Mouse (Mus musculus): Measurements from ENCODE around the gene St14. TPM values are rescaled to one million over a fixed set of nuclear protein-coding genes. Genes with fewer than 3 reads are reported as not detected.
"Not testable (repeated sequence)": the region's sequence is repeated elsewhere in the genome, so short reads cannot be mapped to it uniquely, and the experiment has no call there.

St14 gene
- polyA plus RNA-seq, 1 experiment from 2014 or later: 0.99 TPM

- H3K9ac ChIP-seq (replicated peaks): no peak overlapping the region
- WGBS (ENCODE audit: insufficient replicate concordance): 83% methylated on average over 5 of the region's 5 CpGs
- no peak for TF ChIP-seq EP300 (IDR thresholded peaks at IDR 0.05; ENCODE audit: low read depth)
- TF ChIP-seq CTCF (IDR thresholded peaks at IDR 0.05; ENCODE audit: low read depth): no peak
- no peak overlapping the region for H3K4me2 ChIP-seq (ENCODE audit: low read depth, low read length)
- no peak overlapping the region for H3K27ac ChIP-seq (ENCODE audit: low read depth)
- H3K36me3 ChIP-seq (replicated peaks; ENCODE audit: insufficient read depth, low read length): peaks cover 23% of the 10 kb centered on the region
- H3K4me1 ChIP-seq (ENCODE audit: insufficient read depth): no peaks in the 10 kb centered on the region
- no peak overlapping the region for H3K4me3 ChIP-seq (ENCODE audit: low read depth, low read length)
- ATAC-seq: no peak
- no peak for DNase-seq
- no peaks in the 10 kb centered on the region for H3K9me3 ChIP-seq (ENCODE audit: low read length)
- no peaks in the 10 kb centered on the region for H3K27me3 ChIP-seq (ENCODE audit: insufficient read depth, low read length)
Observed at GRCm38 (mm10) chr9:31072256-31072655, 59.4 kb downstream of the St14 start.

GRCm38 (mm10) chr9:31070706-31071105, 60.9 kb downstream of the St14 start:
- Histone ChIP-seq H3K36me3 (replicated peaks; ENCODE audit: insufficient read depth, low read length) (peaks cover 34% of the 10 kb centered on the region), H3K9ac (replicated peaks) (no peak overlapping the region), H3K27me3 (ENCODE audit: insufficient read depth, low read length) (no peaks in the 10 kb centered on the region), H3K27ac (ENCODE audit: low read depth) (no peak overlapping the region), H3K4me2 (ENCODE audit: low read depth, low read length) (no peak overlapping the region), H3K9me3 (ENCODE audit: low read length) (no peaks in the 10 kb centered on the region), H3K4me1 (ENCODE audit: insufficient read depth) (no peaks in the 10 kb centered on the region), H3K4me3 (ENCODE audit: low read depth, low read length) (no peak overlapping the region)
- WGBS (ENCODE audit: insufficient replicate concordance): 90% methylated on average over 8 of the region's 8 CpGs
- DNase-seq (no peak), ATAC-seq (no peak)
- no peak for TF ChIP-seq CTCF (IDR thresholded peaks at IDR 0.05; ENCODE audit: low read depth)
- TF ChIP-seq EP300 (IDR thresholded peaks at IDR 0.05; ENCODE audit: low read depth): no peak

- ATAC-seq: no peak
Observed at GRCm38 (mm10) chr9:31058723-31059122, 72.9 kb downstream of the St14 start.

GRCm38 (mm10) chr9:31051509-31051908, 80.1 kb downstream of the St14 start:
- H3K27ac ChIP-seq (ENCODE audit: low read depth); H3K4me3 ChIP-seq (ENCODE audit: low read depth, low read length); H3K9me3 ChIP-seq (ENCODE audit: low read length); H3K4me1 ChIP-seq (ENCODE audit: insufficient read depth); H3K9ac ChIP-seq (replicated peaks); H3K27me3 ChIP-seq (ENCODE audit: insufficient read depth, low read length); DNase-seq; ATAC-seq; H3K4me2 ChIP-seq (ENCODE audit: low read depth, low read length): not testable (repeated sequence)
- peaks cover 13% of the 10 kb centered on the region; the same call in 1 of the 2 replicates for H3K36me3 ChIP-seq (replicated peaks; ENCODE audit: insufficient read depth, low read length)
- 85% methylated on average over 6 of the region's 6 CpGs for WGBS (ENCODE audit: insufficient replicate concordance)

More at GRCm38 (mm10) chr9:31058723-31059122, 72.9 kb downstream of the St14 start:
- H3K27ac ChIP-seq (ENCODE audit: low read depth): no peak overlapping the region
- peaks cover 35% of the 10 kb centered on the region for H3K36me3 ChIP-seq (replicated peaks; ENCODE audit: insufficient read depth, low read length)
- H3K4me3 ChIP-seq (ENCODE audit: low read depth, low read length): no peak overlapping the region
- H3K4me2 ChIP-seq (ENCODE audit: low read depth, low read length): no peak overlapping the region
- no peak for TF ChIP-seq EP300 (IDR thresholded peaks at IDR 0.05; ENCODE audit: low read depth)
- TF ChIP-seq CTCF (IDR thresholded peaks at IDR 0.05; ENCODE audit: low read depth): no peak
- H3K4me1 ChIP-seq (ENCODE audit: insufficient read depth): no peaks in the 10 kb centered on the region
- H3K9ac ChIP-seq (replicated peaks): no peak overlapping the region
- no peak for DNase-seq
- no peaks in the 10 kb centered on the region for H3K27me3 ChIP-seq (ENCODE audit: insufficient read depth, low read length)
- WGBS (ENCODE audit: insufficient replicate concordance): 83% methylated on average over 2 of the region's 2 CpGs
- no peaks in the 10 kb centered on the region for H3K9me3 ChIP-seq (ENCODE audit: low read length)

GRCm38 (mm10) chr9:31050208-31050607, 81.4 kb downstream of the St14 start:
- no peak for TF ChIP-seq EP300 (IDR thresholded peaks at IDR 0.05; ENCODE audit: low read depth)
- TF ChIP-seq CTCF (IDR thresholded peaks at IDR 0.05; ENCODE audit: low read depth): no peak
- ATAC-seq (no peak), DNase-seq (no peak)
- no peaks in the 10 kb centered on the region for H3K27me3 ChIP-seq (ENCODE audit: insufficient read depth, low read length)
- peaks cover 5% of the 10 kb centered on the region; the same call in 1 of the 2 replicates for H3K4me1 ChIP-seq (ENCODE audit: insufficient read depth)
- peaks cover 13% of the 10 kb centered on the region; the same call in 1 of the 2 replicates for H3K36me3 ChIP-seq (replicated peaks; ENCODE audit: insufficient read depth, low read length)
- H3K9me3 ChIP-seq (ENCODE audit: low read length): no peaks in the 10 kb centered on the region
- 68% methylated on average over 5 of the region's 5 CpGs for WGBS (ENCODE audit: insufficient replicate concordance)
- H3K4me2 ChIP-seq (ENCODE audit: low read depth, low read length): no peak overlapping the region
- H3K4me3 ChIP-seq (ENCODE audit: low read depth, low read length): no peak overlapping the region
- no peak overlapping the region for H3K27ac ChIP-seq (ENCODE audit: low read depth)
- H3K9ac ChIP-seq (replicated peaks): no peak overlapping the region

Other genes starting within 250 kb of the St14 start
- 0.81 and 1.1 TPM in 2 replicates for gene Adamts15, start 209.4 kb downstream of the St14 start, polyA plus RNA-seq (2015; fragmentation: Nextera tagmentation; extraction: Ambion mirVana)
- gene Adamts8, start 189.3 kb downstream of the St14 start, polyA plus RNA-seq (2015; fragmentation: Nextera tagmentation; extraction: Ambion mirVana): 0.05 and 0.06 TPM in 2 replicates
- gene Zbtb44, start 101.2 kb downstream of the St14 start, polyA plus RNA-seq (2015; fragmentation: Nextera tagmentation; extraction: Ambion mirVana): 4.9 and 6.7 TPM in 2 replicates
- 167 and 178 TPM in 2 replicates for gene Aplp2, start 80.0 kb upstream of the St14 start, polyA plus RNA-seq (2015; fragmentation: Nextera tagmentation; extraction: Ambion mirVana)
- gene Prdm10, start 148.7 kb upstream of the St14 start, polyA plus RNA-seq (2015; fragmentation: Nextera tagmentation; extraction: Ambion mirVana): 1.3 and 1.5 TPM in 2 replicates

All from liver, postnatal 0 days (tissue).